Mouse (Mus musculus) limb, embryonic 15.5 days (tissue): ENCODE data around the gene Cubn. TPM values are rescaled to one million over a fixed set of nuclear protein-coding genes. Genes with fewer than 3 reads are reported as not detected.

Experiments
- ATAC-seq: fragments of 200-750 bp; cut with Nextera tagmentation; 2 replicates; pipeline ENCODE4 v1.8.0; 2017; ENCODE audit warnings: low read depth, moderate TSS enrichment; ENCODE audit not compliant: insufficient number of reproducible peaks, low FRiP score, low TSS enrichment
- H3K27ac ChIP-seq: fragments of 300-500 bp; sonication (generic); 2 replicates; pipeline ENCODE4 v1.5.1; 2015; ENCODE audit warnings: moderate library complexity, mild to moderate bottlenecking, inconsistent platforms
- H3K27me3 ChIP-seq: fragments of 300-500 bp; sonication (generic); 2 replicates; pipeline ENCODE4 v1.6.1; 2015; ENCODE audit warnings: inconsistent platforms
- H3K36me3 ChIP-seq: fragments of 300-500 bp; sonication (generic); 2 replicates; pipeline ENCODE4 v1.6.1; 2015; ENCODE audit warnings: inconsistent platforms
- H3K4me1 ChIP-seq: fragments of 300-500 bp; sonication (generic); 2 replicates; pipeline ENCODE4 v1.6.1; 2015; ENCODE audit warnings: inconsistent platforms
- H3K4me2 ChIP-seq: fragments of 300-500 bp; sonication (generic); 2 replicates; pipeline ENCODE4 v1.6.1; 2015; ENCODE audit warnings: mild to moderate bottlenecking, inconsistent platforms
- H3K4me3 ChIP-seq: fragments of 300-500 bp; sonication (generic); 2 replicates; pipeline ENCODE4 v1.5.1; 2015; ENCODE audit warnings: mild to moderate bottlenecking, inconsistent platforms
- H3K9ac ChIP-seq: fragments of 300-500 bp; sonication (generic); 2 replicates; pipeline ENCODE4 v1.6.1; 2015; ENCODE audit warnings: inconsistent platforms
- H3K9me3 ChIP-seq: fragments of 300-500 bp; sonication (generic); 2 replicates; pipeline ENCODE4 v1.6.1; 2016; ENCODE audit warnings: inconsistent platforms
- WGBS: fragments of 180-500 bp; shearing (Covaris S2); methylation state at CpG from one replicate; pipeline ENCODE4 v1.1.7; 2015; 5-methylcytosine and 5-hydroxymethylcytosine counted together
- polyA plus RNA-seq: library from polyadenylated mRNA; unstranded; fragments of >200 nt; fragmentation: Nextera tagmentation; extraction: Ambion mirVana; gene quantifications from 2 replicates; pipeline ENCODE4 v1.2.1, GENCODE M21; 2015

Gene Cubn
- 0.22 and 0.35 TPM in 2 replicates for polyA plus RNA-seq

DNA sequence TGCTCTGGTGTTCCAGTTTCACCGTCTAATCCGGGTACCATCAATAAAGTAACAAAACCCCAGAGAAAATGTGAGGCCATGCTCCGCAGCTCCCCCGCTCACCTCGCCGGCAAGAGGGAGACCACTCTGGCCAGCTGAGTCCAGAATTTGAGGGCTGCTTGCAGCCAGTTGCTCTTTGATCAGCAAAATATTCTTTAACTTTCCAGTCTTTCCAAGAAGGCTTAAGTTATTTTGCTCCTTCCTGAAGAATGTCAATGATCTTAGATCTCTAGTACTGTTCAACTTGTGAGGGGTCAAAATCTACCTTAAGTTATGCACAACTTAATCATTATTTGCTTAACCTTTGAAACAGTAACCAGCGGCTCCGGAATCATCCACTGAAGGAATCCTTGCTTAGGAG lies at the start of gene Cubn:
Gene Cubn (minus strand): TSS at position 80 of the 400 bp plus-strand sequence.
- no peaks in the 10 kb centered on the region for H3K36me3 ChIP-seq
- H3K4me3 ChIP-seq: no peak within 1 kb of the TSS
- H3K9ac ChIP-seq: no peak within 1 kb of the TSS
- no peak within 1 kb of the TSS for H3K4me2 ChIP-seq
- no peaks in the 10 kb centered on the region for H3K9me3 ChIP-seq
- H3K27ac ChIP-seq: no peak within 1 kb of the TSS
- H3K4me1 ChIP-seq: 0 out of 2 replicates have a peak, but pooled peaks cover 2% of the 10 kb centered on the region
- H3K27me3 ChIP-seq: no peaks in the 10 kb centered on the region
- ATAC-seq: no peak
- WGBS: 55% methylated on average over 8 of the region's 8 CpGs

DNA sequence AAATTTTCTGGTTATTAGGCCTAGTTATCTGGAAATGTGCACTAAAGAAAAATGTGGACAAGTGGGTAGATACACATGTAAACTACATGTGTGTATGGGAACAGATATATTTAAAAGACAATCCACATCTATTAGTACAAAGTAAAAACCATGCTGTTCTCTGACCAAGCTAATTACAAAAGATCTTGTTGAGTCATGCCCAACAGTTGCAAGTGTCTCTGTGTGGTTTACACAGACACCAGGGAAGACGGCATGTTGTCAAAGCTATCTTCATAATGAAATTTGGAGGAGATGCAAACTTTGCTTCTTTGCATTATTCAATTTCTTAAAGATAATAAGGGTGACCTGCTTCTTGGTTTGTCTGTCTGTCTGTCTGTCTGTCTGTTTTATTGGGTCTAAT lies 48.2 kb upstream of the Cubn start:
- no peaks in the 10 kb centered on the region for H3K27me3 ChIP-seq
- no peak for ATAC-seq
- H3K4me1 ChIP-seq: peaks cover 6% of the 10 kb centered on the region; the same call in 1 of the 2 replicates
- H3K4me3 ChIP-seq: no peak overlapping the region
- no peak overlapping the region for H3K4me2 ChIP-seq
- no peak overlapping the region for H3K9ac ChIP-seq
- no peak overlapping the region for H3K27ac ChIP-seq
- no peaks in the 10 kb centered on the region for H3K9me3 ChIP-seq
- H3K36me3 ChIP-seq: no peaks in the 10 kb centered on the region
- WGBS: 76% methylated on average over 1 of the region's 1 CpGs

DNA sequence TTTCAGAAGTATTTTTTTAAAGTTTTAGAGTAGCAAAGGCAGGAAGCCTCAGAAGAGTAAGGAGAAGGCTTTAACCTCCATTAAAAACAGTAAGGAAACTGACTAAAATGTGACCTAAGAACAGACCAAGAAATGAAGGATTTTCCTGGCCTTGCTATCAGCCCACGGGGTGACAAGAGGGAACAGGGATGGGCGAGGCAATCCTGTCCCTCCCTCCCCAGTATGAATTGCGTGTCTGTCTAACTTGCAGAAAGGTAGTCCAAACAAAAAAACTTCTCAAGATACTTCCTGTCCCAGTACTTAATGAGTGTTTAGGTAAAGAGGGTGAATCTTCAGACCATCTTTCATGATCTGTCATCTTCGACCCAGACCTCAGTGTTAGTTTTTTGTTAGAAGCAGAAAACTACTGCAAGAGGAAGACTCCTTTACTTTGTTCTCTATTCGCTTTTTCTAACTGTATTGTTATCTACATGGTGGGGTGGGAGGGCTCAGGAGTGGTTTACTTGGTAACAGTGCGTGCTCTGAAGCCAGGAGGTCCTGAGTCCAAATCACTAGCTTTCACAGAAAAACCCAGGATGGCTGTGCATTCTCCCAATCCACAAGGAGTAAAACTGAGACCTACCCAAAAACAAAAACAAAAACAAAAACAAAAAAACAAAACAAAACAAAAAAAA lies 47.2 kb upstream of the Cubn start:
- WGBS: 73% methylated on average over 6 of the region's 6 CpGs
- ATAC-seq: no peak
- no peak overlapping the region for H3K9ac ChIP-seq

DNA sequence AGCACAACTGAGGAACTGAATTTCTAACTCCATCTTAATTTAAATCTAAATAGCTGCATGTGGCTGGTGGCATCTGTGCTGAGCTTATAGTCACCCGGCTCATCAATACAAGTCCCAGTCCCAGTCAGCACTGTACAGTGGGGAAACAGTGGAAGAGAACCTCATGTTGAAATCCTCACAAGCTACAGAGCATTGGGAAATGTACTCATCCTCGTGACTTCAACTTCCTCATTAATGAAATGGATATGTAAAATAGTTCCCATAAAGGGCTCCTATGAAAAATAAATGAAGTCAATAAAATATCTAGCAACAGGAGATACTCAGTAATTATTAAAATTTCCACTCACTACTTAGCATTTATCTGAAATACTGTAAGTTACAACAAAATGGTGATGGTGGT lies 46.6 kb upstream of the Cubn start:
- no peak overlapping the region for H3K9ac ChIP-seq
- H3K36me3 ChIP-seq: no peaks in the 10 kb centered on the region
- no peaks in the 10 kb centered on the region for H3K9me3 ChIP-seq
- H3K4me3 ChIP-seq: no peak overlapping the region
- no peak for ATAC-seq
- WGBS: 80% methylated on average over 2 of the region's 2 CpGs
- H3K27me3 ChIP-seq: no peaks in the 10 kb centered on the region
- H3K27ac ChIP-seq: no peak overlapping the region
- H3K4me1 ChIP-seq: peaks cover 2% of the 10 kb centered on the region; the same call in 1 of the 2 replicates
- H3K4me2 ChIP-seq: no peak overlapping the region

More for the DNA sequence above, 47.2 kb upstream of the Cubn start:
- no peaks in the 10 kb centered on the region for H3K36me3 ChIP-seq
- H3K27me3 ChIP-seq: no peaks in the 10 kb centered on the region
- peaks cover 2% of the 10 kb centered on the region; the same call in 1 of the 2 replicates for H3K4me1 ChIP-seq
- no peaks in the 10 kb centered on the region for H3K9me3 ChIP-seq
- no peak overlapping the region for H3K27ac ChIP-seq
- no peak overlapping the region for H3K4me2 ChIP-seq
- H3K4me3 ChIP-seq: no peak overlapping the region

DNA sequence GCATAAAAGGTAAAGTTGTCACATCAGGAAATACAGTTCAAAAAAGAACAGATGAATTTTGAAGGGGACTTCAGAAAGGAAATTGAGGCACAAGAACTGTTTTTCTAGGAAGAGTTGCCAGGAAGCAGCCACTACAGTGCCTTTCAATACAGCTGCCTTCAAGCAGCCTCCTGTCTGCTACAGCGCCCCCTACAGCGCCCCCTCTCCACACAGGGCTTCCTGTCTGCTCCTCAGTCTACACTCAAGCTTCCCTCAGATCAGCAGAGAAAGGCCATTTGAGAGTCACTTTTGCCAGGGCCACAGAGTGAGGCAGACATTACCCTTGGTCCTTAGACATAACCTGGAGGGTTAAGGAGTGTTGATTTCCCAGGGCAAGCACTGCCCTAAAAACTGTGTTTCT lies 46.1 kb upstream of the Cubn start:
- Histone ChIP-seq H3K27me3 (no peaks in the 10 kb centered on the region), H3K4me2 (no peak overlapping the region), H3K27ac (no peak overlapping the region), H3K36me3 (no peaks in the 10 kb centered on the region), H3K9ac (no peak overlapping the region), H3K4me1 (0 out of 2 replicates have a peak, but pooled peaks cover 2% of the 10 kb centered on the region), H3K4me3 (no peak overlapping the region), H3K9me3 (no peaks in the 10 kb centered on the region)
- ATAC-seq: no peak
- WGBS: 36% methylated on average over 2 of the region's 2 CpGs

DNA sequence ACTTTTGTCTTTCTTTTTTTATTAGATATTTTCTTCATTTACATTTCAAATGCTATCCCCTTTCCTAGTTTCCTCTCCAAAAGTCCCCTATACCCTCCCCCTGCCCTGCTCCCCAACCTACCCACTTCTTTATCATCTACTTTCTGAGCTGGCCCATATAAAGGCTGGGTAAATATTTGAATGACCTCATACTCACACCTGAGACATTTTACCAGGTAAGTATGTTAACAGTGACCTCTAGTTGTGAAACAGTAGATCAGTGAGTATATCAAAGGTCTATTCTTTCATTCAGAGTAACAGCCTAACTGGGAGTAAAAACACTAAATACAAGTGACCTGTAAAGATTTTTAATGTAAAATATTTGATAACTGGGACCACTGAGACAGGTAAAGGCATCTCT lies 45.1 kb upstream of the Cubn start:
- Histone ChIP-seq H3K4me1 (0 out of 2 replicates have a peak, but pooled peaks cover 2% of the 10 kb centered on the region), H3K4me3 (no peak overlapping the region), H3K27me3 (no peaks in the 10 kb centered on the region), H3K9me3 (no peaks in the 10 kb centered on the region), H3K36me3 (no peaks in the 10 kb centered on the region), H3K27ac (no peak overlapping the region), H3K9ac (no peak overlapping the region), H3K4me2 (no peak overlapping the region)
- no peak for ATAC-seq

DNA sequence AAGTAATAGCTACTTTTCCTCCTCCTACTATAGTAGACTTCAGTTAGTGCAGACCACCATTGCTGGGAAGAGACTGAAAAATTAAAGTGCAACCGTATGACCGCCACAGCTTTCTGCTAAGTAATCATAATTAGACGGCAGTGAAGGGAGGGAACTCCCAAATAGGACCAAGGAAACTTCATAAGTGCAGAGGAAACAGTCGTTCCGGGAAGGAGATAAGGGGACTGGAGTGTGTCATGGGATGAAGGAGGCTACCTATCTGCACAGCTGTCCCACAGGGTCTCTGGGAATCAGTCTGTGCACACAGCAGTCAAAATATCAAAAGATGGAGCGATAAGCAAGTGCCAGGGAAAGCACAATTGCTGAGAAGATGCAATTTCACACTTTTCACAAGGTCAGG lies 39.0 kb upstream of the Cubn start:
- H3K4me3 ChIP-seq: no peak overlapping the region
- H3K9ac ChIP-seq: no peak overlapping the region
- H3K27me3 ChIP-seq: no peaks in the 10 kb centered on the region
- no peak overlapping the region for H3K27ac ChIP-seq
- no peaks in the 10 kb centered on the region for H3K9me3 ChIP-seq
- no peak overlapping the region for H3K4me2 ChIP-seq
- H3K4me1 ChIP-seq: 0 out of 2 replicates have a peak, but pooled peaks cover 2% of the 10 kb centered on the region
- ATAC-seq: no peak
- H3K36me3 ChIP-seq: no peaks in the 10 kb centered on the region
- WGBS: 87% methylated on average over 6 of the region's 6 CpGs

DNA sequence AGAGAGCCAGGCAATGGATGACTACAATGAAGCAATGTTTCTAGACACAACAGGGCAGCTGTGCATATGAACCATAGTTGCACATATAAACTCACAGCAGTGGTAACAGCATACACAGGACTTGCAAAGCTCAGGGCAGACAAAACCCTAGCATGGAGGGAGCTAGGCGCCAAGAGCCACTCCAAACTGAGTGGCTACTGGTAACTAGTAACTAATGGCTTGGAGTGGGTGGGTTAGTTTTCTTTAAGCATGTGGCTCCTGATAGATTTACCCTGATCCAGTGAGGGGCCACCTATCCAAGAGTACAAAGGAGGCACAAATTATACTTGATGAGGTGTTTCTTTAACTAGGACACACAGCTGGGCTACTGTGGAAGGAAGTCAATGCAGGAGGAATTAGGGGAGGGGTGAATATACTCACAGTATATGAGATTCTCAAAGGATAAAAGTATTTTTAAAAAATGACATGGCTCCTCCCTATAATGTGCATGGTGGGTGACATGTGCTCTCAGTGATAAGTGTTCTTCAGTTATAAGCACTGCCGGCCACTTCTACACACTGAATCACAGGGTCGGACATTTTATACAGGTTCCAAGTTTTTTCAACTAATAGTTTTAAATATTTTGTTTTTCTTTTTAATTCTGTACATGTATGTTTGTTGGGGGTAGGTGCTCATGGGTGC lies 37.8 kb upstream of the Cubn start:
- Histone ChIP-seq H3K4me1 (no peaks in the 10 kb centered on the region), H3K4me2 (no peak overlapping the region), H3K27me3 (no peaks in the 10 kb centered on the region), H3K9ac (no peak overlapping the region), H3K36me3 (no peaks in the 10 kb centered on the region), H3K9me3 (no peaks in the 10 kb centered on the region), H3K27ac (no peak overlapping the region), H3K4me3 (no peak overlapping the region)
- ATAC-seq: no peak
- WGBS: 93% methylated on average over 3 of the region's 3 CpGs

DNA sequence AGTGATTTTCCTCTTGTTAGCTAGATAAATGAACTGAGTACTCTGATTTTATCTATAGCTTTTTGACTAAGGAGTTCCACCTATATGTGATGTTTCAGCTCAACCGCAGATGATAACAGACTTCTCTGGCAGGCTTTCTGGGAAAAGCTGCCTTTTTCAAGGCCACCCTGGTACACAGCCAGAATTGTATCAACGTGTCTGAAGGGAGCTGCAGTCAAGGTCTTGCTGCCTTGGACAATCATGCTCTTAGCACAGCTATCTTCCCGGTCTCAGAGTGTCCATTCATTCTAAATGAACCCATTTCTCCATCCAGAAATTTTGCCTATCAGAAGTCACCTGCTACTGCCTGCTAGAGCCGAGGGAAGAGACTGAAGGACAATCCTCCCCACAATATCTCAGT lies 35.9 kb upstream of the Cubn start:
- Histone ChIP-seq H3K4me3 (no peak overlapping the region), H3K36me3 (no peaks in the 10 kb centered on the region), H3K9ac (no peak overlapping the region), H3K4me1 (0 out of 2 replicates have a peak, but pooled peaks cover 4% of the 10 kb centered on the region), H3K27me3 (no peaks in the 10 kb centered on the region), H3K4me2 (no peak overlapping the region), H3K27ac (no peak overlapping the region), H3K9me3 (no peaks in the 10 kb centered on the region)
- no peak for ATAC-seq
- 75% methylated on average over 4 of the region's 4 CpGs for WGBS

DNA sequence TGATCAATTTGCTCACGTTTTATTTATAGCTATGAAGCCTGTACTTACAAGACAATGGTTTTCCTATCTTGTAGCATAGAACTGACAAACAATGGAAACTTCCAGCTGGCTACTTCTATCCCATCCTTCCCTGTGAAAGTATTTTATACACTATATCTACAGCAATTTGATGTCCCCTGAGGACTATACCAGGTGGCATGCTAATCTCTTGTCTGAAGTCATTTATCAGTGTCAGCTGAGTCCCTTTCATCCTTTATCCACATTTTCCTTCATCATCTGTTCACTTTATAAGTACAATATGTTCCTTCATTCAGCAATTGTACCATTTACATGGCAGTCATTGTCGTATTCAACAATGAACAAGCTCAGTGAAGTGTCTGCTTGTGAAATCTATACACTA lies 35.5 kb upstream of the Cubn start:
- Histone ChIP-seq H3K9ac (no peak overlapping the region), H3K36me3 (no peaks in the 10 kb centered on the region), H3K4me3 (no peak overlapping the region), H3K4me2 (no peak overlapping the region), H3K27ac (no peak overlapping the region), H3K27me3 (no peaks in the 10 kb centered on the region), H3K4me1 (0 out of 2 replicates have a peak, but pooled peaks cover 4% of the 10 kb centered on the region), H3K9me3 (no peaks in the 10 kb centered on the region)
- no peak for ATAC-seq
- 55% methylated on average over 2 of the region's 2 CpGs for WGBS

DNA sequence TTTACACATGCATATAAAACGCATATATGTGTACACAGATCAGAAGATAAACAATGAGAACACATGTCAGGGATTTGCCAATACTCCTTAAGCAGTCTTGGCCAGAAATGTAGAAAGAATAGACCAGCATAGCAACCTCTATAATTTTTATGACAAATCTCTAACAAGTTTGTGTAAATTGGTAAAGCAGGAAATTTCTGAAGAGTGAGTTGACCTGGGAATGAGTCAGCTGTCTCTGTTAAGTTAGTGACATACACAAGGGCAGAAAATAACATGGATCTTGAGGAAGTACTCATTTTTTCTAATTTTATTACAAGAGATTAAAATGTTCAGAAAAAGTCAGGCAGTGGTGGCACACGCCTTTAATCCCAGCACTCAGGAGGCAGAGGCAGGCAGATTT lies 34.6 kb upstream of the Cubn start:
- no peak for ATAC-seq
- H3K27me3 ChIP-seq: no peaks in the 10 kb centered on the region
- no peaks in the 10 kb centered on the region for H3K9me3 ChIP-seq
- no peak overlapping the region for H3K4me2 ChIP-seq
- H3K4me3 ChIP-seq: no peak overlapping the region
- H3K9ac ChIP-seq: no peak overlapping the region
- 0 out of 2 replicates have a peak, but pooled peaks cover 4% of the 10 kb centered on the region for H3K4me1 ChIP-seq
- WGBS: 90% methylated on average over 2 of the region's 2 CpGs
- no peaks in the 10 kb centered on the region for H3K36me3 ChIP-seq
- no peak overlapping the region for H3K27ac ChIP-seq
